Mouse (Mus musculus) inflammation-experienced regulatory T-cells, adult 6 months (primary cell): ENCODE data around the gene Kmt5b. TPM values are rescaled to one million over a fixed set of nuclear protein-coding genes. Genes with fewer than 3 reads are reported as not detected.

Source experiments
- ATAC-seq: one replicate; pipeline ENCODE4 v1.8.0; 2017
- polyA plus RNA-seq, 3 experiments: library from polyadenylated mRNA; unstranded; fragments of 100-300 nt; shearing (Covaris generic); gene quantifications; one replicate each; pipeline ENCODE4 v1.2.1; 2017

Kmt5b gene
- polyA plus RNA-seq, 3 experiments from 2014 or later, result 25.1 to 41.5 (median 32.7) TPM

DNA sequence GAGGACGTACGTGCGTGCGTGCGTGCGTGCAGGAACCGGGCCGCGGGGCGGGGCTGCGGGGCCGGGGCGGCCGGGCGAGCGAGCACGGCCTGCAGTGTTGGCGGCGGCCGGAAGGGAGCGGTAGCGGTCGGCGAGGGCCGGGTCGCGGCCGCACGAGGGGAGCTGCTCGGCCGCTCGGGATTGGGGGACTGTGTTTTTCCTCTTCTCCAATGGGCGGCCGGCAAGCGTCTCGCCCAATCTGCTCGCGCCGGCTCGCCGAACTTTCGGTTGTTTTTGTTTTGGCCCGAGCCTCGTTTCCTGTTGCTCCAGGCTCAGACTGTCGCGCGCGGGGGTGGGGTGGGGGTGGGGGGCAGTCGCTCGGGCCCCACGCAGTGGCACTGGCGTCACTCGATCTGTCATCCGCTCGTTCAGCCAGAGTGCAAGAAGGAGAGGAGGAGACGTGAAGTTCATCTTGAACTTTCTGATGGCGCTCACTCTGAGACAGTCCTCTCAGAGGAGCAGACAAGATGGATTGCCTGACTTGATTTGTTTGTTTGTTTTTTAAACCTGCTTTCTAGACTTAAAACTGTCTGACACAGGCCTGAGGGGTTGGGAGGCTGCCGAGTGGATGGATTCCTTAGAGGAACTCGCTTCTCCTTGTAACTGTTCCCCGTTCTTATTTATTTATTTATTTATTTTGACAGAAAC is 1.6 kb downstream of the Kmt5b start:
- ATAC-seq, result peak; percentile 89

DNA sequence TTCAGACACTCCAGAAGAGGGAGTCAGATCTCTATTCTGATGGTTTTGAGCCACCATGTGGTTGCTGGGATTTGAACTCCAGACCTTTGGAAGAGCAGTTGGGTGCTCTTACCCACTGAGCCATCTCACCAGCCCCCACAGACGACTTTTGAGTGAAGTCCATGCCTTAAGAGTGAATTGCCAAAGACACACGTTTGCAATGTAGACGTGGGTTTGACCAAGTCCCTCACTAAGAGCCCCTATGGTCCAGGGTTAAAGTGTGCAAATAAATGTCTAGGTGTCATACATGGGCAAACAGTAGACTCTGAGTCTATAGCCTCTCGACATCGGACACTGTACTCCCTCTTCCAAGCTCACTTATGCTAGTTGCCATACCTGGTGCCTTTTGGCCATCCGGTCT is 2.3 kb downstream of the Kmt5b start:
- no peak for ATAC-seq

DNA sequence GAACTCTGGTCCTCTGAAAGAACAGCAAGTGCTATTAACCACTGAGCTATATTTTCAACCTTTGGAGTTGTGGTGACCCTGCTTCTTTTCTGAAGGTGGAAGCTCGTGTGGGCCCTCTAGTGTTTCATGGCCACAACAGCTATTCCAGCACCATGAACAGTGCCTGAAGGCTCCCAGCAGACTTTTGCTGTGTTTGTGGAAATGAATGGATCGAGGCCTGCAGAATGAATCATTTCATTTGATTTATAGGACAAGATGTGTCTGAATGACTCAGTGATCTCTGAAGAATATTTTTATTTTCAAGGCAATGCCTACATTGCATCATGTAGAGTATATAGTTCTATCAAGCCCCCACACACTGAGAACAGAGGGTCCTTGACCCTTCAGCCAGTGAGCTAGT is 6.9 kb downstream of the Kmt5b start:
- ATAC-seq, result no peak

DNA sequence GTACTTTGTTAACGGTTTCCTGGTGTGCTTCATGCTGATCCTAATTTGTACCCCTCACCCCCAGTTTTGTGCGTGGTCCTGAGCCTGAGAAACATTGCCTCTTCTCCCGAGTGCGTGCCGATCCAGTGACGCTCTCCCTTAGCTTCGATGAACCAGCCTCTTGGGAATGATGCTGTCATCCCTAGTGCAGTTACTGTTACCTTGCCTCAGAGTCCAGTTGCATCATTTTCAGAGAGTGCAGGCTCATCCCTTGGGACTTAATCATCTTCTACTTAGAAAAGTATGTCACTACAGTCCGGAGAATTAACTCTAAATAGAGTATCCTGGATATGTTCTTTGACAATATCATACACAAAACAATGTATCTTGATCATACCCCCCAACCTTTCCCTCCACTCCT is 11.5 kb downstream of the Kmt5b start:
- no peak for ATAC-seq

DNA sequence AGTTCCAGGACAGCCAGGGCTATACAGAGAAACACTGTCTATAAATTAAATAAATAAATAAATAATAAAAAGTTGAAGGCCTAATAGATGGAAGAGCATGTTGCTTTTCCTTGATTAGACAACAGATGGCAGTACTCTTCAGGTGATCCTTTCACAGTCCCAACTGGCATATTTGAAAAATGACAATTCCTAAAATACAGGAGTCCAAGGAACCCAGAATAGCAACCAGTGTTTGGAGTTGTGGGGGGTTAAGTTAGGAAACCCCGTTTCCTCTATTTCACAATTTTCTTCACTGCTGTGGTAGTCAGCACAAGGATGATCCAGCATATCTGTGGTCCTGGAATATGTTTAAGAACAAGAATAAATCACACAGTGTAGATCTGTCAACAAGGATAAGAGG is 22.9 kb downstream of the Kmt5b start:
- no peak for ATAC-seq

DNA sequence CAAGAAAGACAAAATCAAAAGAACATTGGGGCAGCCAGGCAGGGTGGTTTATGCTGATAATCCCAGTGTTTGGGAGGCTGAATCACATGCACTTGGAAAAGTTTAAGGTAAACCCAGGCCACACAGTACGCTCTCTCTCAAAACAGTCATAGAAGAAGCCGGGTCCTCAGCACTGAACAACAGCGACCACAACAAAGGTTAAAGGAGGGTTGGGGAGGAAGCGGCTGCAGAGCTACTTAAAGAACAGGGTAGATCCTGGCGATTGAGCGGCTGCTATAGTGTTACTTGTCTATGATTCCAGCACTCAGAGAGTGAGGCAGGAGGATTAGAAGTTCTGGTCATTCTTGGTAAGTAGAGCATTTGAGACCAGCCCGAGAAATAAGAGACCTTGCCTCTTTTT is 38.3 kb downstream of the Kmt5b start:
- ATAC-seq, result peak; percentile 75

DNA sequence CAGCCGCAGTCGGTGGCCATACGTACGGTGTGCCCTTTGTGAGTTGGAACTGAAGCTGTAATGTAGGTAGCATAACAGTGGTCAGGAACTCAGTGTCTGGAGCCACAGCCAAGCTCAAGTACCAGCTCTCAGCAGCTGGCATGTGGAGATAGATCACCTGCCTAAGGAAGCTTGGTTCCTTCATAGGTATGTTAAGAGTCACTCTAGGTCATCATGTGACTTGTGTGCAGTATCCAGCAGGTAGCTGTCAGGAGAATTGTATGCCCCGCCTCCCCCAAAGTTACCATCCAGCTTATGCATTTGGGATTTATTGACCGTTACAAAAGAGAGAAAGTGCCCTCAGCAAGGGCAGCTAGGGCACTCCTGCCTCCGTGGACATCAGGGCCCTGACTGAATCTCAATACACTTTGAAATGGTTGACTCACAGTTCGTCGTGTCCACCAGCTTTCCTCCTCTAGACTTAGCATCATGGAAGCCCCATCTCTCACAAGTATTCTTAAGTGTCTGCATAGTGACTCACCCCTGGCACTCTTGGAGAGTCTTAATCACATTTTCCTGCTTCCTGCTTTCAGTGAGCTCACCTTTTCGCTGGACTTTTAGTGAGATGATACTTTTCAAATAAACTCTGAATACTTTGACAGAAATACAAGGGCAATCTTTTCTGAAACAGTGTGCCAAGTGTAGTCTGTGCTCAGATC is 43.5 kb downstream of the Kmt5b start:
- no peak for ATAC-seq

DNA sequence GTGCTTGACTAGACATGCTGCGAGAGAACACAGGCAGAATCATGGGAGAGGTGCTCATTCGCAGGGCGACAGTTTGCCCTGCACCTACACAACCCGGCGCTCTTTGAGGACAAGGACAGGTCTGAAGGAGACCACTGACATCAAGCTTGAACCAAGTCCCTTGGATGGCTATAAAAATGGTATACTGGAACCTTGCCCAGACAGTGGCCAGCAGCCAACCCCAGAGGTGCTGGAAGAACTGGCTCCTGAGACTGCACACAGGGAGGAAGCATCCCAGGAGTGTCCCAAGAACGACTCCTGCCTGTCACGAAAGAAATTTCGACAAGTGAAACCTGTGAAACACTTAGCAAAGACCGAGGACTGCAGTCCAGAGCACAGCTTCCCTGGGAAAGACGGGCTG is 47.2 kb downstream of the Kmt5b start:
- no peak for ATAC-seq

DNA sequence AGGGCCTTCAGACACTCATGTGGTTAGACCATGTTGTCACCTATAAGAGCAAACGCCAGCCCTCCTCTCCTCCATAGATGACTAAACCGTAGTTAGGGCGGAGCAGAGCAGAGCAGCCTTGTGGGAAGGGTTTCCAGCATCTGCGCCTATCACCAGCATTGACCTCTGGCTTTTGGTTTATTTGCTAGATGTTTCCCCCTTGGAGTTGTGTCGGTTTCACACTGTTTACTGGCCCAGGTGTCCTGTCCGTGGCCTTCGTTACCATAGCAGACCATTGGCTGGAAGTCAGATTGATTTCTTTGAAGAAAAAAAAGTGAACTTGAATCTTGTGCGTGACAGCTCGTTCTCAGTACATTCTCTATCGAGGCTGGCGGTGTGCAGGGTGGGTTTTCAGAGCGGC is 48.6 kb downstream of the Kmt5b start:
- no peak for ATAC-seq

DNA sequence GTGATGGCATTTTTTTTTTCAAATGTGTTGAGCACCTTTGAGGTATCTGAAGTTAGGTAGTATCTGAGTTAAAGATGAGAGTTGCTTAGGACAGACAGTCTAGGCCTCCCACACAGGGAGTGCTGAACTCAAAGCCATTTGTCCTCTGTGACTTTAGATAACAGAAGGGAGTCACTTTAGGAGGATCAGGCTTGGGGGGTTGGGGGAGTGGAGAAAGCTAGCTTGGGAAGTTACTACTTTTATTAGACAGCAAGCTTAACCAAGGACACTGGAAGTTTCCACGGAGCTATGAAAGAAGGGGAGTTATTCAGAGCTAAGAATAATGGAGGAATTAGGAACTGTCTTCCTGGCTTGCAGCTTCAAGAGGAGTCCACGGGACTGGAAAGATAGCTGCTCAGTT is 51.9 kb downstream of the Kmt5b start:
- no peak for ATAC-seq

DNA sequence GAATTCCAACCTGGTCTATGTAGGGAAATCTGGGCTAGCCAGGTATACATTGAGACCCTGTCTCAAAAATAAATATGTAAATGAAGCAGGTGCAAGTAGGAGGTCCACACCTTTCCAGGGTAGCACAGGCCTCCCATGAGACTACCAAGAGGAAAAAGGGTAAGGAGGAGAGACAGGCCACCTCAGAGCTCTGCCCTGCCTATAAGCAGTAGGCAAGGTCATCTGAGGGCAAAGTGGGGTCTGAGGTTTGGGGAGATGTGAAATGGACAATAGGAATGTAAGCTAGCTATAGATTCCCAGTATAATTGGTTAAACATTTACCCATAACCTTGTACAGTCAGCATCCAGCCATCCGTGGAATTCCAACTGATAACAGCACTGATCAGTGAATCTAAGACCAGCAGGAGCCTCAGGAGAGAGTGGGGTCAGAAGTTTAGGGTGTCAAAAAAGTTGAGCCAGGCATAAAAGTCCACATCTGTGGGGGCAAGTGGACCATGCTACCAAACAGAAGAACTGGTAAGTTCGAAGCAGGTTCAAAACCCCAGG is 52.8 kb downstream of the Kmt5b start:
- ATAC-seq, result no peak

DNA sequence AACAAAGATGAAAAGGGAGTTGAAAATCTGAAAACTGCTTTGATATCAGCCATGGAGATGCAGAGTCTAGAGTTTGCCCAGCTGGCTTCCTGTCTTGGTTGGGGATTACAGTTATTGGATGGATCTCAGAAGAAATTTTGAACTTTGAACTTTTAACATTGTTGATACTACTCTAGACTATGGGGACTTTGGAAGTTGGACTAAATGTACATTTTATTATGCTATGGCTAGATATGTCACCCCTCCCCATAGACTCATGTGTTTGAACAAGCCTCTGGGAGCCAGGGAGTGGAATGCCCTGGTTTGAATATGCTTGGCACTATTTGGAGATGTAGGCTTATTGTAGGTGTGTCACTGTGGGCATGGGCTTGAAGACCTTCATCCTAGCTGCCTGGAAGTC is 57.8 kb downstream of the Kmt5b start:
- ATAC-seq, result no peak

DNA sequence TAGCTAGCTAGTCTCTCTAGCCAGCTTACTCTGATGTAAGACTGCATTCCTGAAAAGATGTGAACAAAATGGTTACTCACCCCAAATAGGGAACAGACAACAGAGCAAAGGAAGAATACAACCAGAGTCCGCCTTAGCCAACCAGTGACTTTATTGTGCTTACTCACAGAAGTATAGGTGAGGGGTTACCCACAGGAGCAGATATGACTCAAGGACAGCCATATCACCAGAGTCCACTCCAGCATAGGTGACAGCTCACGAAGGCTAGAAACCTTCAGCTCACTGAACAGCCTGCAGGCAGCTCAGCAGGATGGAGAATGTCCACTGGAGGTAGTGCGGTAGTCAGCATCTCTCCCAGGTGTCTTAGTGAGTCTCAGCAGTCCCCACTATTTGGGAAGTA is 62.6 kb downstream of the Kmt5b start:
- no peak for ATAC-seq

DNA sequence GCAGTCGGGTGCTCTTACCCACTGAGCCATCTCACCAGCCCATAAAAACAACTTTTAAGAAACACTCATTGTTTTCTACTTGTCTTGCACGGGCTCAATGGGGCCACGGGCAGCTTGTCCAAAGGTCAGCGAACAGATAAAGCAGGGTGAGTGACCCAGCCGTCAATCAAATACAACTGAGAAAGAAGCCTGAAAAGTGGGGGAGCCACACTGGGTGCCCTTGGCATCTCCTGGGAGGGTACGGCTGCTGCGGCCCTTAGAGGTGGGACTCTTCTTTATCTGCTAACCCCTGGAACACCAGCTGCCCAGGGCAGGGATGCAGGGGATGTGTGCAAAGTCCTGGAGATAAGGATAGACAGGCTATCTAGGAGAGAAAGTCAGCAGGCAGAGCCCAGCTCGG is 64.5 kb downstream of the Kmt5b start:
- ATAC-seq, result no peak

DNA sequence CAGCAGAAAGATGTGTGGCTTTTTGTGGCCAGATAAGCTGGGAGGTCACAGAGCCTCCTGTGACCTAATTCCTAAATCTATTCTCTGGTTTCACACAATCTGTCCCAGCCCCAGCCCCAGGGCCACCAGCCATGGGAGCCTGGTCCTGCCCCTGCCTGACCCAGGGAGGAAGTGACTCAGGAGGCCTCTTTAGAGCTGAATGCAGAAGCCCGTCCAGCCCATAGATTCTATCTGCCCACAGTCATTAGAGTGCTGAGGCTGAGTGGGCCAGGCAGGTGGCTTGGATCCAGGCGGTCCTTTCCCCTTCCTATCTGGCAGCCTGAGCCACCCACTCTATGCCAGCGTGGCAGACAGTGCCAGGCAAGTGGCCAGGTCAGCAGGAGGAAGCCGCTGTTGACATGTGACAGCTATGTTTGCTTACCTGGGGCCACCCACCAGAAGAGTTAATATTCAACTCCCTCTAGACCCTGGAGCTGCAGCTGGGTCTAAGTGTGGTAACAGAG is 65.7 kb downstream of the Kmt5b start:
- ATAC-seq, result no peak

DNA sequence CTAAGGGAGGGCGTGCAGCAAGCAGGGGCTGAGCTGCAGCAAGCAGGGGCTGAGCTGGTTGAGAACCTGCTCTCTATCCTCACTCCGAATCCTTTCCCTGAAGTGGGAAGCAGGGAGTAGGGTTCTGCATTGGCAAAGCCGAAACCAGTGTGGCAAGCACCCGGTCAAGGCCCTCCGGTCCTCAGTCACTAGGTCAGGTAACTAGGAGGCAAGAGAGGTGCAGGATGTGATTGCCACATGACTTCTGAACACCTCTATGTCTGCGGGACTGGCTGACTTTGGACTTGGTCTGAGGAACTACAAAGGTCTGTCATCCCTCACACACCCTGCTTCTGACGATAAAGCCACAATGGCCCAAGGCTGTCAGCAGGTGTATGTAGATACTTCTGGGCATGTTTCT is 67.1 kb downstream of the Kmt5b start:
- no peak for ATAC-seq

DNA sequence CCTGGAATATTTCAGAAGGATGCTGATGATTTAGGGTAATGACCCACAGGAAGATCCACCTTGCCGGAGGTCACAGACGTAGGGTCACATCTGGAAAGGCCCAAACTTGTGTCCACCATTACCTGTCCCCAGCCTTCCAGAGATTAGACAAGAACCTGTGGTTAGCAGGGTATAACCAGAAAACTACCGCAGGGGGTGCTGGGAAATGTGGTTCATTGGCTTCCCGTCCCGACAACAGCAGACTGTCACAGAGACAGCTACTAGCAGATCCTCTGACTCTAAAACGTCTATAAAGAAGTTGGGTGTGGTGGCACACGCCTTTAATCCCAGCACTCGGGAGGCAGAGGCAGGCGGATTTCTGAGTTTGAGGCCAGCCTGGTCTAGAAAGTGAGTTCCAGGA is 69.6 kb downstream of the Kmt5b start:
- no peak for ATAC-seq

DNA sequence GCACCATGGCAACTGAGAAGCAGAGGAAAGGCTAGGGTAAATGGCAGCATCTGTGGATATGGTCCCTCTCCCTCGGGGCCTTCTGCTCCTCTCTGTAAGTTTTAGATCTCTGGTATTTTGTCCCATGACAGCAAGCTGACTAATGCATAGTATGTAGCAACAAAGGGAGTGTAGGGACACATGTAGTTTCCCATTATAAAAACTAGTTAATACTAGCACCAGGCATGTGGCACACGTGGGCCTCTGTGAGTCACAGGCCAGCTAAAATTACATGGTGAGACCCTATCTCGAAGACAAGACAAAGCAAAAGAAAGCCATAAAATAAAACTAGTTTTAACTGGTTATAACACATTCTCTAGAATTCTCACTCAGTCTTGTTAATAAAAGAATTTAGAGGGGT is 71.7 kb downstream of the Kmt5b start:
- no peak for ATAC-seq

DNA sequence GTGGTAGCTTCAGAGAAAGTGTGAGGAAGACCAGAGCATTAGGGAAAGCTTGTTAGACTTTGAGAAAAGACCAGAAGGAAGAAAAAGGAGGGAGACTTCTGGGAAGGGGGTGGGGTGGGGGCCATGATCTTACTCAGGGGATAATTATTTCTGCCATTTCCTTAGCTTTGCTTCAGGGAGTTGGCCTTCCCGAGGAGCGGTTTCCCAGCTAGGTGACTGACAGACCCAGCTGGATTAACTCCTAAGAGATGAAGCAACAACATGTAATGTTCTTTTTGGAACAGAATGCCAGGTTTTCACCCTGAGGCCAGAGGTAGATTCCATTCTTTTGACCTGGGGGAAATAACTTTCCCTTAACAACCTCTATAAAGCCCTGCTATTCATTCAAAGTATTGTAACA is 72.5 kb downstream of the Kmt5b start:
- ATAC-seq, result no peak

DNA sequence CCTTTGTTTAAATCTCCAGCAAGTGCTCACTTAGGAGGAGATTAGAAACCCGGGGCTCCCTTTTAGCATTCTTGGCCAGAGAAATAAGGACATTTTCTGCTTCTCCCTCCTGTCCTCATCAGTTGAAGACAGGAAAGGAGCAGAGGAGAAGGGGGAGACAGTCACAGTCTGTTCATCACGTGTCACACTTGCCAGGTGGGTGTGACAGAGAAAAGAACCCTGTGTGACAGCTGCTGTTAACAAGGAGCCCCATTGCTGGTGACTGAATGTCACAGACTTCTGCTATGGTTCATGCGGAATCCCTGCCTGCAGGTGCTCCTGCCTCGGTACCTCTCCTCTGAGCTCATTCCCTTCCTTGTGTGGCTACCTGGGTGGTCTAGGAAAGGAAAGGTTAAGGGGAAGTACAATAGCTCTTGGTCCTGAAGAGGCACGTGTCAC is 73.0 kb downstream of the Kmt5b start:
- no peak for ATAC-seq

DNA sequence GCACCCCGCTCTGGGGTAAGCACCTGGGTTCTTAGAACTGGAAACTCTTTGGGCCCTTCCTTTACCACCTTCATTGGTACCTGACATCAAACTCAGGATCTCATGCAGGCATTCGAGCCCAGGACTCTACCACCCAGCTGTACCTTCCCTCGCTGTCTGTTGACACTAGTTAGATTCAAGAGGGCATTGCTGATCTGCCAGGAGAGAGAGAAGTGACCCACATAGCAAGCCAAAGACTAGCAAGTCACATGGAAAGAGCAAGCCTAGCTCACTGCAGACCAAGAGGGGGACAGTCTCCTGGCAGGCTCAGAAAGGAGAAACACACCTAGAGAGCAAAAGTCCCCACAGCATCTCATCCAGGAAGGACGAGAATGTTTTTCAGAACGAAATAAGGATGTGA is 73.5 kb downstream of the Kmt5b start:
- ATAC-seq, result no peak

DNA sequence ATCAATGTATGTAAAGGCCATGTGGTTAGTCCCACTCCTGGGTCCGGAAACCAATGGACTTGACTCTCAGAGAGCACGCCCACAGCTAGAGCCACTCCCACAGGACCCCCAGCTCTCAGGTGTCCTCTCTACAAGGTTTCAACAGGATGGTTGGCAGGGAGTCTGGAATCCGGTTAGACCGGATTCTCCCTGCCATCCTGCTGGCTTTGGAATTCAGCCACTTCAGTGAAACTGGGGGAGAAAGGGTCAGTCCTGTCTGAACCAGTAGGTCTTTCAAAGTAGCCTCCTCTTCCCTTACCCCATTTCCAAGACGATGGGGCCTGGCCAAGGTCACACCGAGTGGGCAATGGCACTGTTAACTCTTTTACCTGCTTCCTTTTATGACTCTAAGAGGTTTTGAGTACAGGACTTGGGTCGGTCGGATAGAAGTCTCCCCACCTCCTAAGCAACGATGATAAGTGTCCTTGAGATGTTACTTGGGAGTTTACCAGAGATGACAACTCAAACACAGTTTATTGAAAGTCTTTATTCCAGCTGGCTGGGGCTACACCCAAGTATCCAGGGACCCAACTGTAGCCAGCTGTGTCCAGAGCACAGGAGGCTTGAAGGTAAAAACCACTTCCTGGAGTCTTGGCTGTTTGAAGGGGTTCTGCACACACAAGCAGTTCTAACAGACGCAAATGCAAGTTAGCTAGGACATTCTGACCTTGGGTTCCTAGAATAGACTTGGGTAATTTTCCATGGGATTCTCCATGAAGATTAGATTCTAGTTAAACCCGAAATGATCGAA is 75.3 kb downstream of the Kmt5b start:
- ATAC-seq, result no peak

DNA sequence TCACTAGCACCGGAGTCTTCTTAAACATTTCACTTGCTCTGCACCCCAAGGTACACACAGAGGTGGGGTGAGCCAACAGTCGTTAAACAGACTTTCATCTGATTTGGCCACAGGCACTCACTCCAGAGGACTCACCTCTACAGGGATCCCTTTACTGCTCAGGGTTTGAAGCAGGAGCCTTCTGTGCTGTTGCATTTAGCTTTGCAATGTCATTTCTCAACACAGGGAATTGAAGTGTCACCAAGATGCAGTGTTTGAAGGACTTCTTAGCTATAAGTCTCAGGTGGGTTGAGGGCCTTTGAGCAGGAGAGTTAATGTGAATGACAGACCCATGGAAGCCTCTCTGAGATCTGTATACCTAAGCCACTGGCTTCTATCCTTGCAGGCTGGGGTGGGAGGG is 76.4 kb downstream of the Kmt5b start:
- no peak for ATAC-seq
